Mouse (Mus musculus) limb, embryonic 11.5 days (tissue): ENCODE data around the gene Hist1h2ag. TPM values are rescaled to one million over a fixed set of nuclear protein-coding genes. Genes with fewer than 3 reads are reported as not detected.

ENCODE experiments used
- ATAC-seq: fragments of 200-750 bp; cut with Nextera tagmentation; 2 replicates; pipeline ENCODE4 v1.8.0; 2017; ENCODE audit warnings: low read depth; ENCODE audit not compliant: insufficient number of reproducible peaks, low FRiP score, low TSS enrichment
- DNase-seq: peaks from one replicate; pipeline ENCODE4 v3.0.0-alpha.2; 2015; ENCODE audit warnings: low spot score
- H3K27ac ChIP-seq: fragments of 300-500 bp; sonication (generic); replicated peaks from 2 replicates; pipeline ENCODE4 v1.5.1; 2014; ENCODE audit warnings: low read depth, mild to moderate bottlenecking, low read length
- H3K27me3 ChIP-seq: fragments of 300-500 bp; sonication (generic); 2 replicates; pipeline ENCODE4 v1.6.1; 2014; ENCODE audit warnings: mild to moderate bottlenecking, low read length, mixed read lengths; ENCODE audit not compliant: control insufficient read depth, insufficient read depth
- H3K36me3 ChIP-seq: fragments of 300-500 bp; sonication (generic); 2 replicates; pipeline ENCODE4 v1.6.1; 2014; ENCODE audit warnings: mild to moderate bottlenecking, low read length, moderate library complexity, mixed read lengths; ENCODE audit not compliant: control insufficient read depth, insufficient read depth
- H3K4me1 ChIP-seq: fragments of 300-500 bp; sonication (generic); 2 replicates; pipeline ENCODE4 v1.6.1; 2014; ENCODE audit warnings: low read length, mixed read lengths; ENCODE audit not compliant: control insufficient read depth, insufficient read depth
- H3K4me2 ChIP-seq: fragments of 300-500 bp; sonication (generic); 2 replicates; pipeline ENCODE4 v1.6.1; 2014; ENCODE audit warnings: low read depth, mild to moderate bottlenecking, moderate library complexity; ENCODE audit not compliant: severe bottlenecking
- H3K4me3 ChIP-seq: fragments of 300-500 bp; sonication (generic); 2 replicates; pipeline ENCODE4 v1.5.1; 2014; ENCODE audit warnings: low read depth, low read length
- H3K9ac ChIP-seq: fragments of 300-500 bp; sonication (generic); 2 replicates; pipeline ENCODE4 v1.6.1; 2014; ENCODE audit warnings: mild to moderate bottlenecking, low read length
- H3K9me3 ChIP-seq: fragments of 300-500 bp; sonication (generic); 2 replicates; pipeline ENCODE4 v1.6.1; 2016; ENCODE audit warnings: low read length; ENCODE audit not compliant: control insufficient read depth
- WGBS: fragments of 180-500 bp; shearing (Covaris S2); extraction: QIAGEN DNeasy Blood & Tissue Kit; methylation state at CpG from one replicate; pipeline ENCODE4 v1.1.7; 2014; 5-methylcytosine and 5-hydroxymethylcytosine counted together
- polyA plus RNA-seq: library from polyadenylated mRNA; unstranded; fragments of >200 nt; fragmentation: Nextera tagmentation; extraction: Ambion mirVana; gene quantifications from 2 replicates; pipeline ENCODE4 v1.2.1, GENCODE M21; 2014

Hist1h2ag gene
- polyA plus RNA-seq, 1 experiment from 2014 or later, result 75.3 TPM

DNA sequence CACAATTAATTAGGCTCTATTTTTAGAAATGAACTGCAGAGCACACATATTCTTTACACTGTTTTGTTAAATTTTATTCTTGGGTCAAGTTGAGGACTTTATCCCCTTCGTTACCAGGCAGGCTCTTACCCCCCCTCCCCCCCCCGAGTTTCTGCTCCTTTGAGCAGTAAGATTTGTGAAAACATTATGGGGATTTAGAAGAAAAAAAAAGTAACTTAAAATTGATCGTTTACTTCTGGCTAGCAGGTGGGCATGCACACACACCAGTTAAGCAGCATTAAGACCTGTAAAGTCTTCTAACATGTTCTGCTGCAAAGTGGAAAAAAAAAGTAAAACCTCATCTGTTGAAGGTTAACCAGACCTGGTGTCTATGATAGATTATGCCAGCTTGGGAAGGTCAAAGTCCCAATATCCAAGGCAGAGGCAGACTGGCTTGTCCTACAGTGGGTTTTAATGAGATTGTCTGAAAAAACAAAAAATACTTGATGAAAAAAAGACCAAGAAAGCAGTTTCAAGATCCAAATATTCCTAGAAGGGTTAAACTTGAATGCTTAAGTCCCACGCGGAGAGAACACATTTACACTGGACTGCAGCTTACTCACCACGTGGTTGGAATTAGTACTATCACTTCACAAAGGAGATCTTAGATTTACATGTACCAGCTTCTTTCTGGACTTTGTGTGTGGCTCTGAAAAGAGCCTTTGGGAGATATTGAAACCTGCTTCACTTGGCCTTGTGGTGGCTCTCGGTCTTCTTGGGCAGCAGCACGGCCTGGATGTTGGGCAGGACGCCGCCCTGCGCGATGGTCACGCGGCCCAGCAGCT, 8.1 kb downstream of the Hist1h2ag start:
- H3K4me2 ChIP-seq, result peak overlapping the region; percentile 54
- H3K9me3 ChIP-seq, result no peaks in the 10 kb centered on the region
- H3K27ac ChIP-seq, result peak overlapping the region; percentile 96
- H3K36me3 ChIP-seq, result no peaks in the 10 kb centered on the region
- H3K4me3 ChIP-seq, result peak overlapping the region; percentile 37
- H3K4me1 ChIP-seq, result peaks cover 7% of the 10 kb centered on the region
- no peak for ATAC-seq
- peak; percentile 67 for DNase-seq
- 1% methylated on average over 9 of the region's 14 CpGs for WGBS
- H3K9ac ChIP-seq, result peak overlapping the region; percentile 90
- H3K27me3 ChIP-seq, result no peaks in the 10 kb centered on the region

DNA sequence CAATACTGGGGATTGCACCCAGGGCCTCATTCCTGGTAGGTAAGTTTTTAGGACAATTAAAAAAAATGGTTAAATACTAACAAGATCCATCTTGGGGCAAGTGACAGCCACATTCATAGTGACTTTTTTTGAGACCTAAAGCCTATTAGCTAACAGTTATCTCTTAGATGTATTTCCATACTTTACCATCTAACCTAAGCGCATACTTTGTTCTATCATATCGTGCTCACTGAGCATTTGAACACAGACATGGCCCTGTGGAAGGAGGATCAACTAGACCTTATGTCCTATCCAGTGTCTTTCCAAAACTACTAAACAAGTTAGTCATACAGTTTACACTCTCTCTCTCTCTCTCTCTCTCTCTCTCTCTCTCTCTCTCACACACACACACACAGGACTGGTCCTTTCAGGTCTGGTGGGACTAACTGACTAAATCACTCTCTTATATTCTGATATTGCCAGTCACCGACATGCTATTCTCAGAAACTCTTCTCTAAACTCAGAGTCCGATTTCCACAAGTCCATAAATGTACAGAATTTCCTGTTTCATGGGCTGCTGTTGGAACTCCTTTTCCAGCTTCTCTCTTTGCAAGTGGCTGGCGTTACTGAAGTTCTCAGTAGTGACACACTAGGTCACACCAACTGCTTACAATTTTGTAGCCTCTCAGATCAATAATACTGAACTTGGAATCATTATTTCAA, 8.9 kb downstream of the Hist1h2ag start:
- Histone ChIP-seq H3K9me3 (no peaks in the 10 kb centered on the region), H3K27me3 (no peaks in the 10 kb centered on the region), H3K36me3 (no peaks in the 10 kb centered on the region), H3K9ac (peak overlapping the region; percentile 22; the same call in 1 of the 2 replicates), H3K4me3 (peak overlapping the region; percentile 37), H3K4me1 (peaks cover 7% of the 10 kb centered on the region), H3K4me2 (peak overlapping the region; percentile 54), H3K27ac (peak overlapping the region; percentile 96)
- ATAC-seq (no peak), DNase-seq (peak; percentile 36)
- 55% methylated on average over 5 of the region's 5 CpGs for WGBS

DNA sequence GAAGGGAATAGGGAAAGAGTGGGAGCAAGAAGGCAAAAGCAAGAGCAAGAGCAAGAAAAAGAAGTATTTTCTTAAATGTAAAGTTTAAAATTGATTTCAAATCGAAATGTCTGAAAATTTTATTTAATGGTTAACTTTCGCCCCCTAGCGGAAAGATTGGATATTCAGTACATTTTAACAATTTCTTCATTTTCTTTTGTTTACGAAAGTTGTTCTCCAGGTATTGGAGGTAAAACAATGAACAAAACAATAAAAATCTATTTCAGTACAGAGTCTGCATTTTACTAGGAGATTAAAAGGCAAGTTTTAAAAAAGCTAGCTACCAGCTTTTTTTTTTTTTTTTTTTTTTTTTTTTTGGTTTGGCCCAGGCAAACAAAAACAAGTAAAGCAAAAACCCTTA, 12.3 kb downstream of the Hist1h2ag start:
- H3K4me2 ChIP-seq, result no peak overlapping the region
- 19% methylated on average over 4 of the region's 4 CpGs for WGBS
- DNase-seq, result no peak
- H3K27ac ChIP-seq, result no peak overlapping the region
- H3K9me3 ChIP-seq, result no peaks in the 10 kb centered on the region
- no peak overlapping the region for H3K9ac ChIP-seq
- H3K36me3 ChIP-seq, result no peaks in the 10 kb centered on the region
- no peak for ATAC-seq
- no peak overlapping the region for H3K4me3 ChIP-seq
- no peaks in the 10 kb centered on the region for H3K27me3 ChIP-seq
- no peaks in the 10 kb centered on the region for H3K4me1 ChIP-seq

DNA sequence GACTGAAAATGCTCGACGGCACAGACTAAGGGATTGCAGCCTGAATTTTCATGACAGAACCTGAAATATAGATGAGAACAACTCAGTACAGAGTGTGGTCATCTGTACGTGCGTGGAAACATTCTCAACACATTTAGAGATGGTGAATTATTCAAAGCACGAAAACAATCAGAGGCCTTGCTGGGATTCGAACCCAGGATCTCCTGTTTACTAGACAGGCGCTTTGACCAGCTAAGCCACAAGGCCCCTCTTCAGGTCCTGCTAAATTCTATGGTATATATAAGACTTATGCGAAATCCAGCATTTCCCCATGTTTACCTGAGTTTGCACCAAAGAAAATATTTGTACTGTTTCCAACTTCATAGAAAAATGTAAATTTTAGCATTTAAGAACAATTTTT, 12.8 kb downstream of the Hist1h2ag start:
- no peaks in the 10 kb centered on the region for H3K4me1 ChIP-seq
- peak; percentile 66 for DNase-seq
- H3K4me2 ChIP-seq, result no peak overlapping the region
- no peak for ATAC-seq
- no peaks in the 10 kb centered on the region for H3K36me3 ChIP-seq
- no peak overlapping the region for H3K4me3 ChIP-seq
- 35% methylated on average over 8 of the region's 8 CpGs for WGBS
- H3K27ac ChIP-seq, result no peak overlapping the region
- H3K9ac ChIP-seq, result no peak overlapping the region
- H3K9me3 ChIP-seq, result no peaks in the 10 kb centered on the region
- H3K27me3 ChIP-seq, result no peaks in the 10 kb centered on the region

DNA sequence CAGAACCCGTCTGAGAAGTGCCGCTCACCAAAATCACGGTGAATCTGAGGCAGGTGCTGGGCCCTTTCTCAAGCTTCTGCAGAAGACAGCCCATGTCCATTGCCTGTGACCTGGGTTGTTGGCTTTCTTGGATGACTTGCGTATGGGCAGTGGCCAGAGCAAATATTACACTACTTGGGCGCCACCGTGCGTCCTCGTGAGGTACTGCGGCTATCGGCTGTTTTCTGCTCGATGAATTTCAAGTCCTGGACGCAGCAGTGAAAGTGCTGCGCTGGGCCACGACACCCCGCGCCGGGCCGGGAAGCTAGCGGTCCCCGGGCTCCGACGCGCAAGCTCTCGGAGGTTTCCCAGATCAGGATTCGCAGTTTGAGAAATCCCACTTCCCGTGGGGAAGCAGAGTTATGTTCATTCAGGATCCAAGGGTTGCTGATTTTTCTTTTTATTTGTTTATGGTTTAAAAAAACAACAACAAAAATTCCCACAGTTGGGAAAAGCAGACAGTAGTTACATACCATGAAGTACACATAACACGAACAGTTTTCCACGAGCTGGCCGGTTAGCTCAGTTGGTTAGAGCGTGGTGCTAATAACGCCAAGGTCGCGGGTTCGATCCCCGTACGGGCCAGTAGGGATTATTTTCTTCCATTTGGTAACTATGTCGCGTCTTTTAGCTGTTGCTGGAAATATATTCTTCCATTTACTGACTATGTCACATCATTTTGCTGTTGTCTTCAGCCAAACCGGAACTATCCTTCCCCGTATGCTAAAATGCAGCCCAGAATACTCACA, 13.9 kb downstream of the Hist1h2ag start:
- 0 out of 2 replicates have a peak overlapping the region, but pooled peaks have one; percentile 64 for H3K27ac ChIP-seq

DNA sequence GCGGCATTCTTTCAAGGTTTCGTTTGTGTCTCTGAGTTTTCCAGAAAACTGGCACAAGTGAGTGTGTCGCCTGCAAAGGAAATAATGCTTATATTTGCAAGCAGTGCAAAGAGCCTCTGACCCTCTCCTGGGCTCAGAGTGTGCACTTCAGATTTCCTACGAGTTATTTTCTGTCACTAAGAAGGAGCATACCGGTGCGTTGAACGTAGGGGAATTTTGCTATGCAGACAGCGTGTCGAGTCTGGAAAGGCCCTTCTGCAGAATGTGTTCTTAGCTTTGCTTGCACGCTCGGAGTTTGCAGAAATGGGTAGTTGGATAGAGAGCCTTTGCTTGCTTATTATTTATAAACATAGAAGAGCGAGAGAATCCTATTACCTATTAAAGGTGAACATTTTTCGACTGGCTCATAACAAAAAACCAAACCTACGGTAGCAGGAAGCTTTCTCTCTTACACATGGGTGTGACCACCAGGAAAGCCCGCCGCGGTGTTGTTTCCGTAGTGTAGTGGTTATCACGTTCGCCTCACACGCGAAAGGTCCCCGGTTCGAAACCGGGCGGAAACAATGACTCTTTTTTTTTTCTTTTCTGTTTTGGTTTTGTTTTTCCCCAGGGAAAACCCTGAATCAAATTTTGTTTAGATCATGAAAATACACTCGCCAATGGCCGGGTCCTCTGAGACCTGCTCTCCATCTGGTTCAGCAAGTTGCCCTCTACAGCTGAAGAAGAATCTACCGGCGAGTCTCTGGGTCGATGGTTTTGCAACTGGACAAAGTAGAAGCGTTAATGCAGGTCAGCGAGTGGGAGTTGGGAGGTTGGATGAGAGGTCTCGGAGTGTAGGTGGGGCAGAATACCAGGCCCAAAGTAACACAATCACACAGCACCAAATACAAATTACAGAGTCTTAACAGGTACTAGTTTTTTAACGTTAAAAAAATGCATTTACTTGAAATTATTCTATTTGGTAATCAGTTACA, 16.4 kb downstream of the Hist1h2ag start:
- DNase-seq (peak; percentile 98), ATAC-seq (0 out of 2 replicates have a peak, but pooled peaks have one; percentile 55)
- 2% methylated on average over 35 of the region's 35 CpGs for WGBS
- Histone ChIP-seq H3K27ac (no peak overlapping the region; the same call in 1 of the 2 replicates), H3K4me1 (no peaks in the 10 kb centered on the region), H3K9me3 (no peaks in the 10 kb centered on the region), H3K9ac (peak overlapping the region; percentile 37; the same call in 1 of the 2 replicates), H3K36me3 (no peaks in the 10 kb centered on the region), H3K4me2 (peak overlapping the region; percentile 60), H3K4me3 (peak overlapping the region; percentile 50), H3K27me3 (no peaks in the 10 kb centered on the region)

More for the DNA sequence above, 13.9 kb downstream of the Hist1h2ag start:
- H3K4me1 ChIP-seq, result no peaks in the 10 kb centered on the region
- H3K27me3 ChIP-seq, result no peaks in the 10 kb centered on the region
- H3K36me3 ChIP-seq, result no peaks in the 10 kb centered on the region
- no peaks in the 10 kb centered on the region for H3K9me3 ChIP-seq
- H3K4me3 ChIP-seq, result peak overlapping the region; percentile 39
- ATAC-seq (peak; percentile 80), DNase-seq (peak; percentile 99)
- H3K9ac ChIP-seq, result peak overlapping the region; percentile 47
- under 1% methylated on average over 40 of the region's 40 CpGs for WGBS
- H3K4me2 ChIP-seq, result peak overlapping the region; percentile 54

DNA sequence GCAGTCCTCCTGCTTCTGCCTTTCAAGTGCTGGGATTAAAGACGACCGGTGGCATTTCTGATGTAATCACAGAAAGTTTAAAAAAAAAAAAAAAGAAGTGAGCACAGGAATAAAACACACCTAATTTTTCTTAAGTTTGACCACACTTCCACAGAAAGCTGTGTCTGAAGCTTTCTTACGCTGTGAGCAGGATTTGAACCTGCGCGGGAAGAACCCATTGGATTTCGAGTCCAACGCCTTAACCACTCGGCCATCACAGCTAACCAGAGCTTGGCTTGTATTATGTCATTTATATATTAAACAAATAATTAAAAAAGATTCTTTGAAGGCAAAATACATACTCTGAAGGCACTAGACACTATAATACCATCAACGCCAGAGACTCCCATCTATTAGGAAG, 20.5 kb downstream of the Hist1h2ag start:
- peak; percentile 89 for DNase-seq
- Histone ChIP-seq H3K4me2 (peak overlapping the region; percentile 49), H3K4me3 (peak overlapping the region; percentile 35), H3K9ac (no peak overlapping the region), H3K36me3 (no peaks in the 10 kb centered on the region), H3K27me3 (peaks cover 13% of the 10 kb centered on the region; the same call in 1 of the 2 replicates), H3K27ac (no peak overlapping the region), H3K9me3 (no peaks in the 10 kb centered on the region), H3K4me1 (0 out of 2 replicates have a peak, but pooled peaks cover 2% of the 10 kb centered on the region)
- peak; percentile 48; the same call in 1 of the 2 replicates for ATAC-seq
- under 1% methylated on average over 9 of the region's 9 CpGs for WGBS
